Mouse (Mus musculus): ENCODE results near the gene 0610012G03Rik. TPM values are rescaled to one million over a fixed set of nuclear protein-coding genes. Genes with fewer than 3 reads are reported as not detected.
"Not testable (repeated sequence)": the region's sequence is repeated elsewhere in the genome, so short reads cannot be mapped to it uniquely, and the experiment has no call there.

0610012G03Rik gene
- 86.7 and 87.7 TPM in 2 replicates for polyA plus RNA-seq (2016; fragmentation: Nextera tagmentation; extraction: Ambion mirVana)

GRCm38 (mm10) chr16:31948345-31948774 is at the start of gene 0610012G03Rik, which contains the start of gene Ncbp2:
Gene 0610012G03Rik (minus strand): TSS chr16:31948494.
Gene Ncbp2 (plus strand): TSS chr16:31948513.
- no peaks in the 10 kb centered on the region for H3K27me3 ChIP-seq (replicated peaks; ENCODE audit: low read depth, poor library complexity, severe bottlenecking)
- no peaks in the 10 kb centered on the region for H3K9me3 ChIP-seq
- peaks cover 38% of the 10 kb centered on the region for H3K4me1 ChIP-seq
- peak; percentile 97 for DNase-seq (ENCODE audit: low spot score)
- H3K27ac ChIP-seq (replicated peaks): peak within 1 kb of the TSS; percentile 90
- WGBS: under 1% methylated on average over 55 of the region's 55 CpGs
- peaks cover 55% of the 10 kb centered on the region for H3K36me3 ChIP-seq (replicated peaks)
- peak within 1 kb of the TSS; percentile 82 for H3K4me3 ChIP-seq

- Histone ChIP-seq H3K27ac (replicated peaks) (no peak overlapping the region), H3K9me3 (no peaks in the 10 kb centered on the region), H3K27me3 (replicated peaks; ENCODE audit: low read depth, poor library complexity, severe bottlenecking) (no peaks in the 10 kb centered on the region), H3K4me3 (no peak overlapping the region), H3K36me3 (replicated peaks) (peaks cover 68% of the 10 kb centered on the region), H3K4me1 (no peaks in the 10 kb centered on the region; the same call in 1 of the 2 replicates)
- DNase-seq (ENCODE audit: low spot score): no peak
- 81% methylated on average over 5 of the region's 5 CpGs for WGBS
Measured at GRCm38 (mm10) chr16:31996371-31996770, 48.1 kb upstream of the 0610012G03Rik start.

GRCm38 (mm10) chr16:31993946-31994345 is 45.7 kb upstream of the 0610012G03Rik start:
- no peak overlapping the region for H3K27ac ChIP-seq (replicated peaks)
- no peak for DNase-seq (ENCODE audit: low spot score)
- H3K36me3 ChIP-seq (replicated peaks): peaks cover 65% of the 10 kb centered on the region
- no peaks in the 10 kb centered on the region for H3K4me1 ChIP-seq
- no peak overlapping the region for H3K4me3 ChIP-seq
- H3K27me3 ChIP-seq (replicated peaks; ENCODE audit: low read depth, poor library complexity, severe bottlenecking): no peaks in the 10 kb centered on the region
- no peaks in the 10 kb centered on the region for H3K9me3 ChIP-seq

- H3K4me3 ChIP-seq: no peak overlapping the region
- WGBS: 94% methylated on average over 4 of the region's 4 CpGs
- H3K27me3 ChIP-seq (replicated peaks; ENCODE audit: low read depth, poor library complexity, severe bottlenecking): no peaks in the 10 kb centered on the region
- DNase-seq (ENCODE audit: low spot score): no peak
- H3K36me3 ChIP-seq (replicated peaks): peaks cover 69% of the 10 kb centered on the region
- H3K27ac ChIP-seq (replicated peaks): no peak overlapping the region
- H3K9me3 ChIP-seq: no peaks in the 10 kb centered on the region
- H3K4me1 ChIP-seq: no peaks in the 10 kb centered on the region
Measured at GRCm38 (mm10) chr16:31993195-31993594, 44.9 kb upstream of the 0610012G03Rik start.

GRCm38 (mm10) chr16:31992039-31992438 is 43.7 kb upstream of the 0610012G03Rik start:
- peaks cover 76% of the 10 kb centered on the region for H3K36me3 ChIP-seq (replicated peaks)
- WGBS: 54% methylated on average over 1 of the region's 1 CpGs
- no peaks in the 10 kb centered on the region for H3K27me3 ChIP-seq (replicated peaks; ENCODE audit: low read depth, poor library complexity, severe bottlenecking)

GRCm38 (mm10) chr16:31980946-31981345 is 32.7 kb upstream of the 0610012G03Rik start:
- 83% methylated on average over 5 of the region's 5 CpGs for WGBS
- Histone ChIP-seq H3K27ac (replicated peaks) (no peak overlapping the region), H3K4me3 (no peak overlapping the region), H3K9me3 (no peaks in the 10 kb centered on the region), H3K27me3 (replicated peaks; ENCODE audit: low read depth, poor library complexity, severe bottlenecking) (no peaks in the 10 kb centered on the region), H3K4me1 (no peaks in the 10 kb centered on the region), H3K36me3 (replicated peaks) (peaks cover 80% of the 10 kb centered on the region)
- no peak for DNase-seq (ENCODE audit: low spot score)

More at GRCm38 (mm10) chr16:31992039-31992438, 43.7 kb upstream of the 0610012G03Rik start:
- DNase-seq (ENCODE audit: low spot score): no peak
- no peaks in the 10 kb centered on the region for H3K9me3 ChIP-seq
- no peaks in the 10 kb centered on the region for H3K4me1 ChIP-seq
- H3K27ac ChIP-seq (replicated peaks): no peak overlapping the region
- no peak overlapping the region for H3K4me3 ChIP-seq

- WGBS: 93% methylated on average over 3 of the region's 3 CpGs
- no peak for DNase-seq (ENCODE audit: low spot score)
- Histone ChIP-seq H3K4me1 (no peaks in the 10 kb centered on the region), H3K36me3 (replicated peaks) (peaks cover 84% of the 10 kb centered on the region), H3K9me3 (no peaks in the 10 kb centered on the region), H3K27ac (replicated peaks) (no peak overlapping the region), H3K4me3 (no peak overlapping the region), H3K27me3 (replicated peaks; ENCODE audit: low read depth, poor library complexity, severe bottlenecking) (no peaks in the 10 kb centered on the region)
Measured at GRCm38 (mm10) chr16:31979501-31979900, 31.2 kb upstream of the 0610012G03Rik start.

- 91% methylated on average over 4 of the region's 4 CpGs for WGBS
- Histone ChIP-seq H3K27ac (replicated peaks) (no peak overlapping the region), H3K4me1 (no peaks in the 10 kb centered on the region), H3K9me3 (no peaks in the 10 kb centered on the region), H3K4me3 (no peak overlapping the region), H3K27me3 (replicated peaks; ENCODE audit: low read depth, poor library complexity, severe bottlenecking) (no peaks in the 10 kb centered on the region), H3K36me3 (replicated peaks) (peaks cover 88% of the 10 kb centered on the region)
- DNase-seq (ENCODE audit: low spot score): no peak
Measured at GRCm38 (mm10) chr16:31975258-31975657, 27.0 kb upstream of the 0610012G03Rik start.

- 93% methylated on average over 7 of the region's 7 CpGs for WGBS
- no peak for DNase-seq (ENCODE audit: low spot score)
- no peaks in the 10 kb centered on the region for H3K4me1 ChIP-seq
- no peak overlapping the region for H3K27ac ChIP-seq (replicated peaks)
- no peak overlapping the region for H3K4me3 ChIP-seq
- H3K27me3 ChIP-seq (replicated peaks; ENCODE audit: low read depth, poor library complexity, severe bottlenecking): no peaks in the 10 kb centered on the region
- peaks cover 92% of the 10 kb centered on the region for H3K36me3 ChIP-seq (replicated peaks)
- H3K9me3 ChIP-seq: no peaks in the 10 kb centered on the region
Measured at GRCm38 (mm10) chr16:31963224-31963623, 14.9 kb upstream of the 0610012G03Rik start.

GRCm38 (mm10) chr16:31947901-31948316 is 385 bp downstream of the 0610012G03Rik start:
- Histone ChIP-seq H3K27ac (replicated peaks) (peak overlapping the region; percentile 90), H3K36me3 (replicated peaks) (peaks cover 52% of the 10 kb centered on the region), H3K27me3 (replicated peaks; ENCODE audit: low read depth, poor library complexity, severe bottlenecking) (no peaks in the 10 kb centered on the region), H3K4me3 (peak overlapping the region; percentile 82), H3K4me1 (peaks cover 38% of the 10 kb centered on the region), H3K9me3 (no peaks in the 10 kb centered on the region)
- under 1% methylated on average over 38 of the region's 38 CpGs for WGBS
- DNase-seq (ENCODE audit: low spot score): no peak

- no peaks in the 10 kb centered on the region for H3K27me3 ChIP-seq (replicated peaks; ENCODE audit: low read depth, poor library complexity, severe bottlenecking)
- H3K9me3 ChIP-seq: no peaks in the 10 kb centered on the region
- peaks cover 47% of the 10 kb centered on the region for H3K36me3 ChIP-seq (replicated peaks)
- DNase-seq (ENCODE audit: low spot score): no peak
- 43% methylated on average over 8 of the region's 8 CpGs for WGBS
- peaks cover 38% of the 10 kb centered on the region for H3K4me1 ChIP-seq
- peak overlapping the region; percentile 90; the same call in 1 of the 2 replicates for H3K27ac ChIP-seq (replicated peaks)
- peak overlapping the region; percentile 82 for H3K4me3 ChIP-seq
Measured at GRCm38 (mm10) chr16:31947333-31947732, 961 bp downstream of the 0610012G03Rik start.

- H3K4me3 ChIP-seq; H3K27me3 ChIP-seq (replicated peaks; ENCODE audit: low read depth, poor library complexity, severe bottlenecking): not testable (repeated sequence)
- 91% methylated on average over 6 of the region's 6 CpGs for WGBS
Measured at GRCm38 (mm10) chr16:31945986-31946385, 2.3 kb downstream of the 0610012G03Rik start.

GRCm38 (mm10) chr16:31945372-31945771 is 2.9 kb downstream of the 0610012G03Rik start:
- Histone ChIP-seq H3K27ac (replicated peaks) (no peak overlapping the region), H3K27me3 (replicated peaks; ENCODE audit: low read depth, poor library complexity, severe bottlenecking) (no peaks in the 10 kb centered on the region), H3K4me1 (peaks cover 38% of the 10 kb centered on the region), H3K9me3 (no peaks in the 10 kb centered on the region), H3K36me3 (replicated peaks) (peaks cover 27% of the 10 kb centered on the region), H3K4me3 (no peak overlapping the region)
- 89% methylated on average over 6 of the region's 6 CpGs for WGBS
- no peak for DNase-seq (ENCODE audit: low spot score)

More at GRCm38 (mm10) chr16:31945986-31946385, 2.3 kb downstream of the 0610012G03Rik start:
- Histone ChIP-seq H3K4me1 (peaks cover 38% of the 10 kb centered on the region), H3K36me3 (replicated peaks) (peaks cover 33% of the 10 kb centered on the region)
- not testable (repeated sequence) for DNase-seq (ENCODE audit: low spot score); H3K9me3 ChIP-seq; H3K27ac ChIP-seq (replicated peaks)
